Mouse (Mus musculus) midbrain, embryonic 15.5 days (tissue): ENCODE measurements around the gene Pawr. TPM values are rescaled to one million over a fixed set of nuclear protein-coding genes. Genes with fewer than 3 reads are reported as not detected.
A peak's percentile ranks its signal among the peaks of the same experiment; 100 is the strongest.

ENCODE experiments used
- ATAC-seq: fragments of 200-750 bp; cut with Nextera tagmentation; replicated peaks from 2 replicates; pipeline ENCODE4 v1.8.0; 2017; ENCODE audit warnings: moderate TSS enrichment
- H3K27ac ChIP-seq: fragments of 300-500 bp; sonication (generic); 2 replicates; pipeline ENCODE4 v1.5.1; 2015; ENCODE audit warnings: mild to moderate bottlenecking, inconsistent platforms
- H3K27me3 ChIP-seq: fragments of 300-500 bp; sonication (generic); replicated peaks from 2 replicates; pipeline ENCODE4 v1.6.1; 2015; ENCODE audit warnings: inconsistent platforms
- H3K36me3 ChIP-seq: fragments of 300-500 bp; sonication (generic); replicated peaks from 2 replicates; pipeline ENCODE4 v1.6.1; 2015; ENCODE audit warnings: inconsistent platforms
- H3K4me1 ChIP-seq: fragments of 300-500 bp; sonication (generic); 2 replicates; pipeline ENCODE4 v1.6.1; 2015; ENCODE audit warnings: inconsistent platforms
- H3K4me2 ChIP-seq: fragments of 300-500 bp; sonication (generic); 2 replicates; pipeline ENCODE4 v1.6.1; 2015; ENCODE audit warnings: inconsistent platforms, mild to moderate bottlenecking, moderate library complexity
- H3K4me3 ChIP-seq: fragments of 300-500 bp; sonication (generic); 2 replicates; pipeline ENCODE4 v1.5.1; 2015; ENCODE audit warnings: mild to moderate bottlenecking, inconsistent platforms
- H3K9ac ChIP-seq: fragments of 300-500 bp; sonication (generic); 2 replicates; pipeline ENCODE4 v1.6.1; 2015; ENCODE audit warnings: mild to moderate bottlenecking, inconsistent platforms
- H3K9me3 ChIP-seq: fragments of 300-500 bp; sonication (generic); 2 replicates; pipeline ENCODE4 v1.6.1; 2016; ENCODE audit warnings: inconsistent platforms
- WGBS: fragments of 180-500 bp; shearing (Covaris S2); methylation state at CpG from one replicate; pipeline ENCODE4 v1.1.7; 2015; ENCODE audit warnings: mixed read lengths; 5-methylcytosine and 5-hydroxymethylcytosine counted together
- polyA plus RNA-seq: library from polyadenylated mRNA; unstranded; fragments of >200 nt; fragmentation: Nextera tagmentation; extraction: Ambion mirVana; gene quantifications from 2 replicates; pipeline ENCODE4 v1.2.1, GENCODE M21; 2015

The Pawr gene
- polyA plus RNA-seq, 1 experiment from 2014 or later, result 2.5 TPM

DNA sequence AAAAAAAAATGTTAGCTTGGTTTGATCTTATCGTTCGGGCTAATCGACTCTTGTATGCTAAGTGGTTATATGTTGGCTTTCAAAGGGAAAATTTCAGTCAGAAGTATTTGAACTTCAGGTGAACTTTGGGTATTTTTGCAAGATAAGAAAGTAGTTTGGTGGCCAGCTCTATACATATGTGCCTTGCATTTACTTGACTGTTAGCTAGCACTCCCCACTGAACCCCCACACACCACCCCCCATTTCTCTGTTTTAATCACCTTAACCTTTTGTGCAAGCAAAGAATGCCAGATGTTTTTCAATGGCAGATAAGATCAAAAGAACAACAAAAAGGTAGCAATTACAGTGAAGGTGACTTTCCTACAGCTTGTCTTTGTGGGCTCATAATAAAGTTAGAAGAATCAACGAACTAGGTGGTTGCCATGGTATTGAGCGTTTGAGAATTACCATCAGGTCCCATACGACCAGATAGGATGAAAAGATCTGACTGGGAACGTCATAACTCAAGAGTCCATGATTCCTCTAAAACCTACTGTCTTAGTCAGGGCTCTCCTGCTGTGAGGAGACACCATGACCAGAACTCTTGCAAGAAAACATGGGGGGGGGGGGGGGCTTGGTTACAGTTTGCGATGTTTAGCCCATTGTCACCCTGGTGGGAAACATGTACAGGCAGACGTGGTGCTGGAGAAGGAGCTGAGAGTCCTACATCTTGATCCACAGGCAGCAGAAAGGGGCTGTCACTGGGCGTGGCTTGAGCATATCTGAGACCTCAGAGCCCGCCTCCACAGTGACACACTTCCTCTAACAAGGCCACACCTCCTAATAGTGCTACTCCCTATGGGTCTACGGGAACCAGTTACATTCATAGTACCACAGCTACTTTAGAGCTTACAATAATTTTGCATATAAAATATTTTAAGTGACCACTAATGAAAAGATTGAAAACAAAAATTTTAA lies 75.2 kb downstream of the Pawr start:
- Histone ChIP-seq H3K36me3 (no peaks in the 10 kb centered on the region), H3K4me3 (no peak overlapping the region), H3K4me1 (no peaks in the 10 kb centered on the region), H3K4me2 (no peak overlapping the region), H3K27me3 (no peaks in the 10 kb centered on the region), H3K9ac (no peak overlapping the region), H3K27ac (no peak overlapping the region), H3K9me3 (no peaks in the 10 kb centered on the region)
- no peak for ATAC-seq
- 88% methylated on average over 12 of the region's 12 CpGs for WGBS

GRCm38 (mm10) chr10:108408025-108408424 lies 76.1 kb downstream of the Pawr start:
- Histone ChIP-seq H3K27ac (no peak overlapping the region), H3K4me3 (no peak overlapping the region), H3K27me3 (no peaks in the 10 kb centered on the region), H3K36me3 (no peaks in the 10 kb centered on the region), H3K9ac (no peak overlapping the region), H3K4me2 (no peak overlapping the region), H3K4me1 (no peaks in the 10 kb centered on the region), H3K9me3 (no peaks in the 10 kb centered on the region)
- ATAC-seq, result no peak
- 64% methylated on average over 5 of the region's 5 CpGs for WGBS

GRCm38 (mm10) chr10:108408437-108408836 lies 76.5 kb downstream of the Pawr start:
- WGBS, result 88% methylated on average over 6 of the region's 6 CpGs
- Histone ChIP-seq H3K4me2 (no peak overlapping the region), H3K9ac (no peak overlapping the region), H3K27me3 (no peaks in the 10 kb centered on the region), H3K4me1 (no peaks in the 10 kb centered on the region), H3K27ac (no peak overlapping the region), H3K9me3 (no peaks in the 10 kb centered on the region), H3K36me3 (no peaks in the 10 kb centered on the region), H3K4me3 (no peak overlapping the region)
- ATAC-seq, result no peak

GRCm38 (mm10) chr10:108408986-108409385 lies 77.1 kb downstream of the Pawr start:
- H3K27ac ChIP-seq, result no peak overlapping the region
- no peak overlapping the region for H3K9ac ChIP-seq
- ATAC-seq, result no peak
- no peaks in the 10 kb centered on the region for H3K9me3 ChIP-seq
- 79% methylated on average over 6 of the region's 6 CpGs for WGBS
- H3K36me3 ChIP-seq, result no peaks in the 10 kb centered on the region
- no peak overlapping the region for H3K4me2 ChIP-seq
- H3K27me3 ChIP-seq, result no peaks in the 10 kb centered on the region
- H3K4me3 ChIP-seq, result no peak overlapping the region
- H3K4me1 ChIP-seq, result no peaks in the 10 kb centered on the region

- WGBS, result 92% methylated on average over 6 of the region's 6 CpGs
- Histone ChIP-seq H3K27me3 (no peaks in the 10 kb centered on the region), H3K9me3 (no peaks in the 10 kb centered on the region), H3K4me1 (no peaks in the 10 kb centered on the region), H3K27ac (no peak overlapping the region), H3K36me3 (no peaks in the 10 kb centered on the region), H3K4me3 (no peak overlapping the region), H3K9ac (no peak overlapping the region), H3K4me2 (no peak overlapping the region)
- ATAC-seq, result no peak
Measured at GRCm38 (mm10) chr10:108409529-108409928, 77.6 kb downstream of the Pawr start.

- no peak for ATAC-seq
- Histone ChIP-seq H3K4me2 (no peak overlapping the region), H3K4me3 (no peak overlapping the region), H3K27ac (no peak overlapping the region), H3K27me3 (no peaks in the 10 kb centered on the region), H3K4me1 (no peaks in the 10 kb centered on the region), H3K9me3 (no peaks in the 10 kb centered on the region), H3K36me3 (no peaks in the 10 kb centered on the region), H3K9ac (no peak overlapping the region)
- 93% methylated on average over 14 of the region's 14 CpGs for WGBS
Measured at GRCm38 (mm10) chr10:108414936-108415635, 83.2 kb downstream of the Pawr start.

- 81% methylated on average over 5 of the region's 5 CpGs for WGBS
- no peak overlapping the region for H3K4me2 ChIP-seq
- H3K4me3 ChIP-seq, result no peak overlapping the region
- no peaks in the 10 kb centered on the region for H3K36me3 ChIP-seq
- no peaks in the 10 kb centered on the region for H3K4me1 ChIP-seq
- H3K9ac ChIP-seq, result no peak overlapping the region
- ATAC-seq, result no peak
- no peaks in the 10 kb centered on the region for H3K9me3 ChIP-seq
- H3K27me3 ChIP-seq, result no peaks in the 10 kb centered on the region
- no peak overlapping the region for H3K27ac ChIP-seq
Measured at GRCm38 (mm10) chr10:108417448-108417847, 85.5 kb downstream of the Pawr start.

DNA sequence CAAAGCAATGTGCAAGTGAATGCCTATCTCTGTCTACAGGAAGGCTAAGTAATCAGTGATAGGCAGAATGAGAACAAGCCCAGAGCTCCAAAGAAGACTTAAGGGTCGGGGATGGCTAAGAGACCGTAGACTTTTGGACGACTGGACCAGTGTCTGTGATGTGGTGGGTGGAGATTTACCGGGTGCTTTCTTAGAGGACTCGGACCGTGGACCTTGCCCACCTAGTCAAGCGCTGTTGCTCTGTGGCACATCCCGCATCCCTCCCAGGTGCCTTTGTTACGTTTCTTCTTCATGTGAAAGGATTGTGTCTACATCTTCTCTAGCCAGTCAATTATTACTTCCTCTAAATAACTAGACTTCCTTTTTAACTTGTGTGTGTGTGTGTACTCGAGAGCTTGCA lies 98.6 kb downstream of the Pawr start:
- no peaks in the 10 kb centered on the region for H3K9me3 ChIP-seq
- H3K27ac ChIP-seq, result no peak overlapping the region
- no peak overlapping the region for H3K4me2 ChIP-seq
- no peak for ATAC-seq
- no peak overlapping the region for H3K9ac ChIP-seq
- no peaks in the 10 kb centered on the region for H3K4me1 ChIP-seq
- H3K36me3 ChIP-seq, result no peaks in the 10 kb centered on the region
- WGBS, result 90% methylated on average over 10 of the region's 10 CpGs
- H3K4me3 ChIP-seq, result no peak overlapping the region
- H3K27me3 ChIP-seq, result no peaks in the 10 kb centered on the region

- H3K9ac ChIP-seq, result no peak overlapping the region
- no peaks in the 10 kb centered on the region for H3K36me3 ChIP-seq
- no peaks in the 10 kb centered on the region for H3K9me3 ChIP-seq
- H3K27me3 ChIP-seq, result no peaks in the 10 kb centered on the region
- ATAC-seq, result no peak
- H3K4me3 ChIP-seq, result no peak overlapping the region
- 20% methylated on average over 10 of the region's 10 CpGs for WGBS
- no peak overlapping the region for H3K27ac ChIP-seq
- no peak overlapping the region for H3K4me2 ChIP-seq
- H3K4me1 ChIP-seq, result no peaks in the 10 kb centered on the region
Measured at GRCm38 (mm10) chr10:108432194-108432593, 100.3 kb downstream of the Pawr start.

- Histone ChIP-seq H3K4me3 (no peak overlapping the region), H3K27ac (no peak overlapping the region), H3K9me3 (no peaks in the 10 kb centered on the region), H3K4me2 (no peak overlapping the region; the same call in 1 of the 2 replicates), H3K9ac (no peak overlapping the region), H3K4me1 (no peaks in the 10 kb centered on the region), H3K27me3 (no peaks in the 10 kb centered on the region), H3K36me3 (no peaks in the 10 kb centered on the region)
- WGBS, result 16% methylated on average over 15 of the region's 15 CpGs
- ATAC-seq, result no peak
Measured at GRCm38 (mm10) chr10:108433976-108434375, 102.1 kb downstream of the Pawr start.

- Histone ChIP-seq H3K36me3 (no peaks in the 10 kb centered on the region), H3K4me1 (no peaks in the 10 kb centered on the region), H3K27me3 (no peaks in the 10 kb centered on the region), H3K9me3 (no peaks in the 10 kb centered on the region), H3K9ac (no peak overlapping the region), H3K4me2 (no peak overlapping the region), H3K4me3 (no peak overlapping the region), H3K27ac (no peak overlapping the region)
- peak; percentile 74 for ATAC-seq
- 46% methylated on average over 5 of the region's 5 CpGs for WGBS
Measured at GRCm38 (mm10) chr10:108435616-108436015, 103.7 kb downstream of the Pawr start.

DNA sequence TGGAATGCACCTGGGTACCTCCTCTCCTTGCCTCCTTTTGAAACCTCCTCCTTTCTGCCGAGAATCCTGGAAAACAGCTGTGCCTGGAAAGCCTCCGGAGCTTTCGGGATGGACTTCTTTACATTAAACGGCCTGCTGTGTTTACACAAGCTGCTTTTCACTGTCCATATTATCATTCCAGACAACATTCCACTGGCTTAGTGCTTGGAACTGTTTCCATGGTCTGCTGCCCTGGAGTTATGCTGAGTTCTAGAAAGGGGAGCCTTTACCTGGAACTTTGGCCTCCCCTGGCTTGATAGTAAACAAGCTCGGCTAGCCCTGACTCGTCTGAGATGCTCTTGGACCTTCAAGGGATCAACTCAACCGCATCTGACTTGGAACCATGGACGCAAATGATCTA lies 104.4 kb downstream of the Pawr start:
- no peak overlapping the region for H3K9ac ChIP-seq

More for the DNA sequence above, 104.4 kb downstream of the Pawr start:
- Histone ChIP-seq H3K9me3 (no peaks in the 10 kb centered on the region), H3K4me1 (no peaks in the 10 kb centered on the region), H3K27me3 (no peaks in the 10 kb centered on the region), H3K27ac (no peak overlapping the region), H3K4me2 (no peak overlapping the region), H3K36me3 (no peaks in the 10 kb centered on the region), H3K4me3 (no peak overlapping the region)
- WGBS, result 44% methylated on average over 8 of the region's 8 CpGs
- no peak for ATAC-seq
